Mouse (Mus musculus) heart, embryonic 11.5 days (tissue): ENCODE measurements around the gene Timp2. TPM values are rescaled to one million over a fixed set of nuclear protein-coding genes. Genes with fewer than 3 reads are reported as not detected.

Experiments used
- ATAC-seq: fragments of 200-750 bp; cut with Nextera tagmentation; replicated peaks from 2 replicates; pipeline ENCODE4 v1.8.0; 2017; ENCODE audit warnings: moderate library complexity; ENCODE audit not compliant: insufficient number of reproducible peaks, low FRiP score, low TSS enrichment
- H3K27ac ChIP-seq: fragments of 300-500 bp; sonication (generic); 2 replicates; pipeline ENCODE4 v1.5.1; 2014; ENCODE audit warnings: mild to moderate bottlenecking, low read depth, low read length
- H3K27me3 ChIP-seq: fragments of 300-500 bp; sonication (generic); 2 replicates; pipeline ENCODE4 v1.6.1; 2014; ENCODE audit warnings: mild to moderate bottlenecking, low read length, mixed read lengths; ENCODE audit not compliant: control insufficient read depth, insufficient read depth
- H3K36me3 ChIP-seq: fragments of 300-500 bp; sonication (generic); 2 replicates; pipeline ENCODE4 v1.6.1; 2014; ENCODE audit warnings: mild to moderate bottlenecking, low read length, moderate library complexity, mixed read lengths; ENCODE audit not compliant: control insufficient read depth, insufficient read depth
- H3K4me1 ChIP-seq: fragments of 300-500 bp; sonication (generic); 2 replicates; pipeline ENCODE4 v1.6.1; 2014; ENCODE audit warnings: low read length; ENCODE audit not compliant: control insufficient read depth, insufficient read depth
- H3K4me2 ChIP-seq: fragments of 300-500 bp; sonication (generic); 2 replicates; pipeline ENCODE4 v1.6.1; 2014; ENCODE audit warnings: mild to moderate bottlenecking, moderate library complexity
- H3K4me3 ChIP-seq: fragments of 300-500 bp; sonication (generic); 2 replicates; pipeline ENCODE4 v1.5.1; 2014; ENCODE audit warnings: low read depth, low read length
- H3K9ac ChIP-seq: fragments of 300-500 bp; sonication (generic); 2 replicates; pipeline ENCODE4 v1.6.1; 2014; ENCODE audit warnings: mild to moderate bottlenecking, low read depth, low read length, moderate library complexity
- H3K9me3 ChIP-seq: fragments of 300-500 bp; sonication (generic); replicated peaks from 2 replicates; pipeline ENCODE4 v1.6.1; 2016; ENCODE audit warnings: low read length; ENCODE audit not compliant: control insufficient read depth
- WGBS: fragments of 180-500 bp; shearing (Covaris S2); extraction: QIAGEN DNeasy Blood & Tissue Kit; methylation state at CpG from one replicate; pipeline ENCODE4 v1.1.7; 2014; ENCODE audit not compliant: insufficient replicate concordance; 5-methylcytosine and 5-hydroxymethylcytosine counted together
- polyA plus RNA-seq: library from polyadenylated mRNA; unstranded; fragments of >200 nt; fragmentation: Nextera tagmentation; extraction: Ambion mirVana; gene quantifications from 2 replicates; pipeline ENCODE4 v1.2.1, GENCODE M21; 2014

Timp2 gene
- polyA plus RNA-seq, 1 experiment from 2014 or later: 46.0 TPM

GRCm38 (mm10) chr11:118326991-118327971 lies 28.3 kb downstream of the Timp2 start:
- 69% methylated on average over 24 of the region's 24 CpGs for WGBS
- Histone ChIP-seq H3K4me2 (no peak overlapping the region; the same call in 1 of the 2 replicates), H3K9me3 (no peaks in the 10 kb centered on the region)

GRCm38 (mm10) chr11:118326491-118326890 lies 29.0 kb downstream of the Timp2 start:
- H3K9ac ChIP-seq: no peak overlapping the region
- no peak overlapping the region for H3K27ac ChIP-seq
- H3K4me1 ChIP-seq: peaks cover 17% of the 10 kb centered on the region
- no peak overlapping the region for H3K4me2 ChIP-seq
- H3K9me3 ChIP-seq: no peaks in the 10 kb centered on the region
- no peaks in the 10 kb centered on the region for H3K27me3 ChIP-seq
- 86% methylated on average over 4 of the region's 4 CpGs for WGBS
- H3K36me3 ChIP-seq: no peaks in the 10 kb centered on the region
- H3K4me3 ChIP-seq: no peak overlapping the region
- no peak for ATAC-seq

More at GRCm38 (mm10) chr11:118326991-118327971, 28.3 kb downstream of the Timp2 start:
- H3K4me1 ChIP-seq: peaks cover 17% of the 10 kb centered on the region
- ATAC-seq: no peak
- H3K36me3 ChIP-seq: no peaks in the 10 kb centered on the region
- H3K27me3 ChIP-seq: no peaks in the 10 kb centered on the region
- H3K4me3 ChIP-seq: no peak overlapping the region
- peak overlapping the region; percentile 50 for H3K27ac ChIP-seq
- no peak overlapping the region for H3K9ac ChIP-seq

GRCm38 (mm10) chr11:118324541-118324940 lies 31.0 kb downstream of the Timp2 start:
- no peak for ATAC-seq
- H3K4me2 ChIP-seq: no peak overlapping the region

GRCm38 (mm10) chr11:118323974-118324373 lies 31.6 kb downstream of the Timp2 start:
- 33% methylated on average over 5 of the region's 5 CpGs for WGBS
- H3K9me3 ChIP-seq: no peaks in the 10 kb centered on the region
- ATAC-seq: no peak
- H3K36me3 ChIP-seq: 0 out of 2 replicates have a peak, but pooled peaks cover 5% of the 10 kb centered on the region
- H3K4me1 ChIP-seq: peaks cover 17% of the 10 kb centered on the region
- no peak overlapping the region; the same call in 1 of the 2 replicates for H3K9ac ChIP-seq
- no peaks in the 10 kb centered on the region for H3K27me3 ChIP-seq
- H3K27ac ChIP-seq: no peak overlapping the region
- no peak overlapping the region for H3K4me3 ChIP-seq
- H3K4me2 ChIP-seq: no peak overlapping the region

More at GRCm38 (mm10) chr11:118324541-118324940, 31.0 kb downstream of the Timp2 start:
- Histone ChIP-seq H3K36me3 (0 out of 2 replicates have a peak, but pooled peaks cover 4% of the 10 kb centered on the region), H3K4me3 (no peak overlapping the region), H3K27me3 (no peaks in the 10 kb centered on the region), H3K9me3 (no peaks in the 10 kb centered on the region), H3K9ac (no peak overlapping the region; the same call in 1 of the 2 replicates), H3K27ac (no peak overlapping the region), H3K4me1 (peaks cover 17% of the 10 kb centered on the region)
- WGBS: 63% methylated on average over 5 of the region's 5 CpGs

- no peak overlapping the region for H3K27ac ChIP-seq
- no peak overlapping the region for H3K4me3 ChIP-seq
- H3K4me1 ChIP-seq: peaks cover 17% of the 10 kb centered on the region
- H3K27me3 ChIP-seq: no peaks in the 10 kb centered on the region
- no peak overlapping the region for H3K4me2 ChIP-seq
- 57% methylated on average over 3 of the region's 3 CpGs for WGBS
- H3K36me3 ChIP-seq: 0 out of 2 replicates have a peak, but pooled peaks cover 5% of the 10 kb centered on the region
- no peak overlapping the region for H3K9ac ChIP-seq
- no peak for ATAC-seq
- no peaks in the 10 kb centered on the region for H3K9me3 ChIP-seq
Observed at GRCm38 (mm10) chr11:118322647-118323046, 32.9 kb downstream of the Timp2 start.

GRCm38 (mm10) chr11:118321971-118322370 lies 33.6 kb downstream of the Timp2 start:
- H3K27ac ChIP-seq: no peak overlapping the region
- 0 out of 2 replicates have a peak, but pooled peaks cover 5% of the 10 kb centered on the region for H3K36me3 ChIP-seq
- H3K4me1 ChIP-seq: peaks cover 15% of the 10 kb centered on the region; the same call in 1 of the 2 replicates
- WGBS: 50% methylated on average over 4 of the region's 4 CpGs
- no peak overlapping the region for H3K4me2 ChIP-seq
- no peak for ATAC-seq
- no peaks in the 10 kb centered on the region for H3K27me3 ChIP-seq
- no peaks in the 10 kb centered on the region for H3K9me3 ChIP-seq
- H3K4me3 ChIP-seq: no peak overlapping the region
- H3K9ac ChIP-seq: no peak overlapping the region

GRCm38 (mm10) chr11:118321500-118321899 lies 34.0 kb downstream of the Timp2 start:
- Histone ChIP-seq H3K4me3 (no peak overlapping the region), H3K36me3 (0 out of 2 replicates have a peak, but pooled peaks cover 5% of the 10 kb centered on the region), H3K9me3 (no peaks in the 10 kb centered on the region), H3K9ac (no peak overlapping the region), H3K27me3 (no peaks in the 10 kb centered on the region), H3K4me1 (peaks cover 19% of the 10 kb centered on the region; the same call in 1 of the 2 replicates), H3K27ac (no peak overlapping the region), H3K4me2 (no peak overlapping the region)
- WGBS: 75% methylated on average over 7 of the region's 7 CpGs
- ATAC-seq: no peak

- no peak overlapping the region for H3K4me2 ChIP-seq
- no peak overlapping the region for H3K9ac ChIP-seq
- H3K27me3 ChIP-seq: no peaks in the 10 kb centered on the region
- H3K36me3 ChIP-seq: 0 out of 2 replicates have a peak, but pooled peaks cover 5% of the 10 kb centered on the region
- no peak overlapping the region for H3K4me3 ChIP-seq
- no peak overlapping the region for H3K27ac ChIP-seq
- H3K4me1 ChIP-seq: peaks cover 17% of the 10 kb centered on the region
- no peaks in the 10 kb centered on the region for H3K9me3 ChIP-seq
- 68% methylated on average over 5 of the region's 5 CpGs for WGBS
- no peak for ATAC-seq
Observed at GRCm38 (mm10) chr11:118318678-118319077, 36.9 kb downstream of the Timp2 start.
